Mouse (Mus musculus) lung, postnatal 0 days (tissue): ENCODE data around the gene Igf2bp2.

Experiments
- CTCF ChIP-seq: IDR thresholded peaks from 2 replicates; pipeline ENCODE4 v1.5.1; 2016; ENCODE audit warnings: antibody characterized with exemption, mild to moderate bottlenecking
- EP300 ChIP-seq: IDR thresholded peaks from 2 replicates; pipeline ENCODE4 v1.6.1; 2016; ENCODE audit warnings: antibody characterized with exemption, mild to moderate bottlenecking, control low read depth

DNA sequence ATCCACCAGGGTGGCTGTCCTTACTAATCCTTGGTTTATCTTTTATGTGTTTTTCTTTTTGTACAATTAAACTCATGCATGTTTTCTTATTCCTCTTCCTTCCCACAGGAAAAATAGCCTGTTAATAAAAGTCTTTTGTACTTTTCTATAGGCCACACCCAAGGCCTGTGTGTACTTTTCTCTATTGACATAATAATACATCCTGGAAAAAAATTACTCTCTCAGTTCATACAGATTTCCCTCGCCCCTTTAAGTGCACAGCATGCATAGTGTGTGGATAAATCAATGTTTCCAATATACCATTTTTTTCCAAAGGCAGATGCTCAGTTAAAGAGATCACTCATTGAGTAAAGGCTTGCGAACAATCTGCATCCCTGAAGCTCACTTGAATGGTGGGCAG, 14.9 kb upstream of the Igf2bp2 start:
- no peak for TF ChIP-seq CTCF
- no peak for TF ChIP-seq EP300
